Mouse (Mus musculus): Measurements from ENCODE around the gene Pde4a. TPM values are rescaled to one million over a fixed set of nuclear protein-coding genes. Genes with fewer than 3 reads are reported as not detected.

The Pde4a gene
- polyA plus RNA-seq, 1 experiment from 2014 or later: 5.4 TPM

DNA sequence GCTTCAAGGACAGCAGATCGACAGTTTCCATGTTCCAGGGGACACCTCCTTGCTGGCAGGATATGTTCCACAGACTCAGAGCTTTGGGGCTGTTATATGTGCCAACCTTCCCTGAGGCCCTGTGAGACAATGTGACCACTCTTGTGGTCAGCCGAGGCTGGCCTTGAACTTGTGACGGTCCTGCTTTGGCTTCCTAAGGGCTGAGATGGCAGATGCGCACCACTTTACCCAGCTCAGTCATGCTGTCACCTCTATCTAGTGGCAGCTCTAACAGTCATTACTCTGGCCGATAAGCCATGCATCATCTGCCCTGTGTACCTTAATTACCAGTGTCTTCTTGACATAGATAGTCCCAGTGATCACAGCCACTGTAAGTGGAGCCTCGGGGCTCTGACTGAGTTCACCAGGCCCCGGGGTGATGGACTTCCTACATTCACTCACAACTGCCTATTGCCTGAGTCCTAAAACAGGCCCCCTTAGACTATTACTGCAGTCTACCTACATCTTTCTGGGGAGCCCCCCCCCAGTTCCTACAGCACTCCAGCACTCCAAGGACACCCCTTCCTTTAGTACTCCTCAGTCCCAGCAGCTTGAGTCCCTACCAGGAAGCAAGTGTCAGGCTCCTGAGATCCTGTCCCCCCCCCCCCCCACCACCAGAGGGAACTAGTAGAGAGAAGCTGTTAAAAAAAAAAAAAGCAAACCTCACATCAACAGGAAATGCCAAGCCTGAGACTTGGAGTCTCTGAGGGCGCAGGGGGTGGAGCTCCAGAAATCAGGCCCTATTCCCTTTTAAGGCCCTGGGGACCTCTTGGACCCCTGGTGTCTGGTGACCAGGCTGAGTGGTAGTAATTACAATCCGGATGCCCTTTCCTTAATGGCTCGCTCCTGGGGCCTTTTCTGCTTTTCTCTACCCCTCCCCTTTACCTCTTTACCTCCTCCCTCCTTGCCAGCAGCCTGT, 1.9 kb downstream of the Pde4a start:
- Histone ChIP-seq H3K4me3 (ENCODE audit: low read depth, low read length) (peak overlapping the region; percentile 38), H3K4me2 (peak overlapping the region; percentile 97), H3K27me3 (replicated peaks; ENCODE audit: control insufficient read depth, insufficient read depth, low read length) (peaks cover 44% of the 10 kb centered on the region), H3K27ac (ENCODE audit: low read depth, low read length) (peak overlapping the region; percentile 76), H3K9me3 (ENCODE audit: control insufficient read depth, low read length) (no peaks in the 10 kb centered on the region), H3K4me1 (replicated peaks; ENCODE audit: control insufficient read depth, insufficient read depth, low read length) (peaks cover 48% of the 10 kb centered on the region), H3K36me3 (ENCODE audit: control insufficient read depth, insufficient read depth, low read length) (no peaks in the 10 kb centered on the region), H3K9ac (ENCODE audit: low read depth, low read length) (peak overlapping the region; percentile 57)
- WGBS: 44% methylated on average over 10 of the region's 10 CpGs
- ATAC-seq (replicated peaks; ENCODE audit: low FRiP score) (peak; percentile 41; the same call in 1 of the 2 replicates), DNase-seq (ENCODE audit: low spot score) (peak; percentile 58)

DNA sequence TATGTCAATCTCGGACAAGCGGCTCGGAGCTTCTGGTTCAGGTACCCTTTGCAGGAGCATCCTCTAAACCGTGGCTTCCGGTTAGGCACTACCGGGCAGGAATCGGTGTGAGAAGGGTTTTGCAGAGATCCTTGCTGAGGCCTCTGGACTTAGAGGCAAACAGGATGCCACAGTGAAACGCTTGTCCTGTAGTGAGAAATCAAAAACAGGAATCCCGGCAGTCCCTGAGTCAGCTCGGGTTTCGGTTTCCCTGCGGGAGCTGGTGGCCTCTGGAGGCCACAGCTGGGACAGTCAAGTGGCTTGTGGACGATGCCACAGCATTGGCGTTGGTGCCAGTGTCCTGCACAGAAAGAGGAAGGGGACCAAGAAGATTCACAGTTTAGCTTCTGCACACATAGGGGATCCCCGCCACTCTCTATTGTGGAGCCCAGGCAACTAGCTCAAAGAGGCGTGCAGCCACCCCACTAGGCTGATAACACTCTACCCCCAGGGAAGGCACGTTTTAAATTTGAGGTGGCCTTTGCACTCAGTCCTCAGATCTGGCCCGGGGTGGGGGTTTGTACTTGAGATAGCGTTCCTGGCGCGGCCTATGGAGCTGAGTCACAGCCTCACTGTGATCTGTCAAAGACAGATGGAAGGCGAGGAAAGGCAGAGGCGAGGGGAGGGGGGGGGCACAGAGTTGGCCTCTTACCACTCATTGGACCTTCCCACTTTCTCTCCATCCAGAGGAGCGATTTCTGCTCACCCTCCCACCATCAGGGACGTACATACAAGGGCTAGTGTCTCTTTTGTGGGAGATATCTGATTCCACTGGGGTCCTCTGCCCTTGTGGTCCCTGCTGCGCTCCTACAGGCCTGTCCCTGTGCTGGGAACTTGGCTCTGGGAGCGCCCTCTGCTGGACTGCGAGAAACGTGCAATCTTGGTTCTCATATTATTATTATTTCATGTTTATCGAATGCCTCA, 2.9 kb downstream of the Pde4a start:
- Histone ChIP-seq H3K4me1 (replicated peaks; ENCODE audit: control insufficient read depth, insufficient read depth, low read length) (peaks cover 48% of the 10 kb centered on the region), H3K27me3 (replicated peaks; ENCODE audit: control insufficient read depth, insufficient read depth, low read length) (peaks cover 36% of the 10 kb centered on the region), H3K4me2 (peak overlapping the region; percentile 97), H3K4me3 (ENCODE audit: low read depth, low read length) (peak overlapping the region; percentile 38), H3K36me3 (ENCODE audit: control insufficient read depth, insufficient read depth, low read length) (no peaks in the 10 kb centered on the region), H3K27ac (ENCODE audit: low read depth, low read length) (peak overlapping the region; percentile 76), H3K9me3 (ENCODE audit: control insufficient read depth, low read length) (no peaks in the 10 kb centered on the region), H3K9ac (ENCODE audit: low read depth, low read length) (peak overlapping the region; percentile 57)
- WGBS: 7% methylated on average over 30 of the region's 30 CpGs
- peak; percentile 85 for ATAC-seq (replicated peaks; ENCODE audit: low FRiP score)
- DNase-seq (ENCODE audit: low spot score): peak; percentile 83

DNA sequence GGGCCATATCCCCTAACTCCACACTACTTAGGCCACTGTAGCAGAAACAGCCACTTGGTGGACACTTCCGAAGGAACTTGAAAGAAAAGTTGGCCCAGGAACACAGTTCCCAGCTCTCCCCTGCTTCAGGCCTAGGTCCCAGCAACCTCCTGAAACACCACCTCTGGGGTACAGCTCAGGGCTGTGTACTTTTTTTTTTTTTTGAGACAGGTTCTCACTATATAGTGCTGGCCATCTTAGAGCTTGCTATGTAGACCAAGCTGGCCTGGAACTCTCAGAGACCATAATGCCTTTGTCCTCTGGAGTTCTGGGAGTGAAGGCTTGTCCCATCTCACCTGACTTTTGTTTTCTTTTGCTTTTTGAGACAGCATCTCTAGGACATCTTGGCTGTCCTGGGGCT, 3.6 kb downstream of the Pde4a start:
- ATAC-seq (replicated peaks; ENCODE audit: low FRiP score) (no peak), DNase-seq (ENCODE audit: low spot score) (no peak)
- H3K4me3 ChIP-seq (ENCODE audit: low read depth, low read length): no peak overlapping the region; the same call in 1 of the 2 replicates
- WGBS: 47% methylated on average over 1 of the region's 1 CpGs
- H3K9me3 ChIP-seq (ENCODE audit: control insufficient read depth, low read length): no peaks in the 10 kb centered on the region
- H3K9ac ChIP-seq (ENCODE audit: low read depth, low read length): peak overlapping the region; percentile 57
- H3K27ac ChIP-seq (ENCODE audit: low read depth, low read length): peak overlapping the region; percentile 76
- peaks cover 29% of the 10 kb centered on the region for H3K27me3 ChIP-seq (replicated peaks; ENCODE audit: control insufficient read depth, insufficient read depth, low read length)
- H3K36me3 ChIP-seq (ENCODE audit: control insufficient read depth, insufficient read depth, low read length): no peaks in the 10 kb centered on the region
- peak overlapping the region; percentile 97 for H3K4me2 ChIP-seq
- peaks cover 44% of the 10 kb centered on the region for H3K4me1 ChIP-seq (replicated peaks; ENCODE audit: control insufficient read depth, insufficient read depth, low read length)

DNA sequence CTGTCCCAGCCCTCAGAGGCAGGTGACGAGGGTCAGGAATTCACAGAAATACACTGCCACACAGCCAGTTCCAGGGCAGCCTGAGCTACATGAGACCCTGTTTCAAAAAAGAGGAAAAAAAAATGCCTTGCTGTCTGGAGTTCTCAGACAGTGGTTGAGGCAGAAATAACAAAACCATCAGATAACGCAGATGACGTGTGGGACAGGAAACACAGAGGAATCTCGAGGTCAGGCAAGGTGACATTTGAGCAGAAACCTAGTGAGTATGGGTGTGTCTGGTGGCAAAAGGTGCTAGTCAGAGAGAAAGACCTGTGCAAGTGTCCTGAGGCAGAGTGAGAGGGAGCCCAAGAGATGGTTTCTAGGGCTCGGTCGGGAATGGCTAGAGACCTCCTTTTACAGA, 6.8 kb downstream of the Pde4a start:
- H3K4me3 ChIP-seq (ENCODE audit: low read depth, low read length): no peak overlapping the region
- no peak overlapping the region for H3K27ac ChIP-seq (ENCODE audit: low read depth, low read length)
- no peak for ATAC-seq (replicated peaks; ENCODE audit: low FRiP score)
- no peaks in the 10 kb centered on the region for H3K9me3 ChIP-seq (ENCODE audit: control insufficient read depth, low read length)
- WGBS: 61% methylated on average over 6 of the region's 6 CpGs
- no peak overlapping the region for H3K9ac ChIP-seq (ENCODE audit: low read depth, low read length)
- H3K36me3 ChIP-seq (ENCODE audit: control insufficient read depth, insufficient read depth, low read length): no peaks in the 10 kb centered on the region
- peaks cover 15% of the 10 kb centered on the region for H3K4me1 ChIP-seq (replicated peaks; ENCODE audit: control insufficient read depth, insufficient read depth, low read length)
- no peak for DNase-seq (ENCODE audit: low spot score)
- H3K27me3 ChIP-seq (replicated peaks; ENCODE audit: control insufficient read depth, insufficient read depth, low read length): no peaks in the 10 kb centered on the region
- no peak overlapping the region for H3K4me2 ChIP-seq

DNA sequence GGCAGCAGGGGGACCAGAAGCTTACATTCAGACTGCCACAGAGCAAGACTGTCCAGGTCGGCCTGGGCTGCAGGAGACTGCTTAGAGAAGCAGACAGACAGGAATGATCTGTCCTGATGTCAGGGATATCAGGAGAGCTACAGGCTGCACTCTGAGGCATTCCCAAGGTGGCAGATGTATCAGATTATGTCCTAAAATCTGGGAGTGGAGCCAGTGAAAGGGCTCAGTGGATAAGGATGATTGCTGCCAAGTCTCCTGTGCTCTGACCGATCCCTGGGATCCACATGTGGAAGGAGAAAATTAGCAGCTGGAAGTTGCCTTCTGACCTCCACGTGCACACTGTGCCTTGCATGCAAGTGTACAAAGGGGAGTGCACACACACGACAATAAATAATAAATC, 14.9 kb downstream of the Pde4a start:
- H3K4me3 ChIP-seq (ENCODE audit: low read depth, low read length): no peak overlapping the region
- WGBS: 76% methylated on average over 4 of the region's 4 CpGs
- peaks cover 35% of the 10 kb centered on the region for H3K4me1 ChIP-seq (replicated peaks; ENCODE audit: control insufficient read depth, insufficient read depth, low read length)
- no peak overlapping the region for H3K27ac ChIP-seq (ENCODE audit: low read depth, low read length)
- H3K27me3 ChIP-seq (replicated peaks; ENCODE audit: control insufficient read depth, insufficient read depth, low read length): no peaks in the 10 kb centered on the region
- no peaks in the 10 kb centered on the region for H3K9me3 ChIP-seq (ENCODE audit: control insufficient read depth, low read length)
- H3K36me3 ChIP-seq (ENCODE audit: control insufficient read depth, insufficient read depth, low read length): no peaks in the 10 kb centered on the region
- H3K9ac ChIP-seq (ENCODE audit: low read depth, low read length): 0 out of 2 replicates have a peak overlapping the region, but pooled peaks have one; percentile 6
- H3K4me2 ChIP-seq: no peak overlapping the region
- no peak for ATAC-seq (replicated peaks; ENCODE audit: low FRiP score)
- no peak for DNase-seq (ENCODE audit: low spot score)

DNA sequence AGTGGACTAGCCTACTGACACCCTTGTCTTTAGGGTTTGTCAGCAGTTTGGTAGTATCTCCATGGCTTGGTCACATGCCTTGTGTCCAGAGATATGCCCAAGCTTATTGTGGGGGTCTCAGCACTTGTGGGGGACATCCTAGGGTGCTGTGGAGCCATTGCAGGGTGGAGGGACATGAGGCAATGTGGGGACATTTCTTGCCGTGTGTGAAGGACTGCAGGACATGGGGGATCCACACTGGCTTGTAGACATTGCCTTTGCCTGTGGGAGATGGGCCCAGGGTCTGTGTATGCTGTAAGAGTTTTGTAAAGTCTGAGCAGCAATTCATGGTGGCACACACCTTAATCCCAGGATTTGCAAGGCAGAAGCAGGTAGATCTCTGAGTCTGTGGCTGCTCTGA, 15.3 kb downstream of the Pde4a start:
- no peaks in the 10 kb centered on the region for H3K36me3 ChIP-seq (ENCODE audit: control insufficient read depth, insufficient read depth, low read length)
- no peaks in the 10 kb centered on the region for H3K9me3 ChIP-seq (ENCODE audit: control insufficient read depth, low read length)
- no peaks in the 10 kb centered on the region for H3K27me3 ChIP-seq (replicated peaks; ENCODE audit: control insufficient read depth, insufficient read depth, low read length)
- H3K27ac ChIP-seq (ENCODE audit: low read depth, low read length): no peak overlapping the region
- H3K4me2 ChIP-seq: no peak overlapping the region; the same call in 1 of the 2 replicates
- H3K4me3 ChIP-seq (ENCODE audit: low read depth, low read length): no peak overlapping the region; the same call in 1 of the 2 replicates
- ATAC-seq (replicated peaks; ENCODE audit: low FRiP score) (no peak), DNase-seq (ENCODE audit: low spot score) (no peak)
- H3K4me1 ChIP-seq (replicated peaks; ENCODE audit: control insufficient read depth, insufficient read depth, low read length): peaks cover 39% of the 10 kb centered on the region
- 33% methylated on average over 1 of the region's 1 CpGs for WGBS
- 0 out of 2 replicates have a peak overlapping the region, but pooled peaks have one; percentile 6 for H3K9ac ChIP-seq (ENCODE audit: low read depth, low read length)

DNA sequence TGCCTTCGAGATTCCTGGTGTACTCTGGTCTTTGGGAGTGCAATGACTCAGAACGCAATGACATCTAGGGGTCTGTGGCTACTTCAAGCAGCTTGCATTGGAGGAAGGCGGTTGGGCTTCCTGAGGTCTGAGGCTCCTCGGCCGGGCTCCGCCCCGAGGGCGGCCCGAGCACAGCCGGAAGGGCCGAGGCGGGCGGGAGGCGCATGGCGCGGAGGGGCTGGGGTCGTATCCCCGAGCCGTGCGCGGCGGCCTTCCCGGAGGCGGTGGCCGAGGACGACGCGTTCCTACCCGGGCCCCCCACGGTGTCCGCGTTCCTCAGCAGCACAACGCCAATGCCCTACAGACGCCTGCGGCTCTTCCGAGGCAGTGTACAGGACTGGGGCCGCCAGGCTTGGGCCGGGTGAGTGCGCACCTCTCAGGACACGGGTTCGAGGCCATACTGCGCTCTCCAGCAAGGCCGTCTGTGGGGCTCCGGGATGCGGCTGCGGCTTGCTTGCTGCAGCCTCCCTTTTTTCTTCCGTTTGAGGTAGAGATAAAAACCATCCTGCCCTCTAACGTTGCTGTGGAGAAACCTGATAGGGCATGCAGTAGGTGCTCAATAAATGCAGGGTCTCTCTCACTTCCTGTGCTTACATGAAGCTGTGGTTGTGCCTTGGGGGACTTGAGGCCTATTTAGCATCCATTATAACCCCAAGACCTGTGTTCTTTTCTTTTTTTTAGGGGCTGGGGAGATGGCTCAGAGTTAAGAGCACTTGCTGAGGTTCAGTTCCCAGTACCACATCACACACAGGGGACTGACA, 16.1 kb downstream of the Pde4a start:
- peak overlapping the region; percentile 72 for H3K27ac ChIP-seq (ENCODE audit: low read depth, low read length)
- H3K4me2 ChIP-seq: peak overlapping the region; percentile 75
- no peaks in the 10 kb centered on the region for H3K36me3 ChIP-seq (ENCODE audit: control insufficient read depth, insufficient read depth, low read length)
- ATAC-seq (replicated peaks; ENCODE audit: low FRiP score) (peak; percentile 45), DNase-seq (ENCODE audit: low spot score) (no peak)
- H3K9me3 ChIP-seq (ENCODE audit: control insufficient read depth, low read length): no peaks in the 10 kb centered on the region
- H3K27me3 ChIP-seq (replicated peaks; ENCODE audit: control insufficient read depth, insufficient read depth, low read length): no peaks in the 10 kb centered on the region
- peak overlapping the region; percentile 79 for H3K9ac ChIP-seq (ENCODE audit: low read depth, low read length)
- peak overlapping the region; percentile 63 for H3K4me3 ChIP-seq (ENCODE audit: low read depth, low read length)
- WGBS: 3% methylated on average over 47 of the region's 48 CpGs
- peaks cover 40% of the 10 kb centered on the region for H3K4me1 ChIP-seq (replicated peaks; ENCODE audit: control insufficient read depth, insufficient read depth, low read length)

DNA sequence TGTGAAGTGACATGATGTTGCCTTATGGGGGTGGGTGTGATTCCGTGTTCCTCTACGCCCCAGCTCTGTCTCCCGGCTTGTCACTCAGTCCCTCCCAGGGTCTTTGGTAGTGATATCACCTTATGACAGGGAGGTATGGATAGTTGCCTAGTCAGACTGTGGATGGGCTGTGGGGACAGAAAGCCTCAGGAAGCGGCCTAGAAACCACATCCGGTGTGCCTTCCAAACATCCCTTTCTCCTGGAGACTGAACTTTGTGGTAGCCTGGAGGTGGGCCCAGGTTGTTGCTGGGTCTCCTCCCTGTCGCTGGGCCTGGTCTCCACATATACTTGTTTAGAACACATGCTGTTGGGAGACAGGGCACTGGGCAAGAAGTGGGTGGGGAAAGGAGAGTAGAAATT, 17.9 kb downstream of the Pde4a start:
- Histone ChIP-seq H3K9ac (ENCODE audit: low read depth, low read length) (peak overlapping the region; percentile 60), H3K4me2 (peak overlapping the region; percentile 75), H3K4me3 (ENCODE audit: low read depth, low read length) (peak overlapping the region; percentile 51), H3K36me3 (ENCODE audit: control insufficient read depth, insufficient read depth, low read length) (no peaks in the 10 kb centered on the region), H3K27ac (ENCODE audit: low read depth, low read length) (peak overlapping the region; percentile 50), H3K27me3 (replicated peaks; ENCODE audit: control insufficient read depth, insufficient read depth, low read length) (no peaks in the 10 kb centered on the region), H3K4me1 (replicated peaks; ENCODE audit: control insufficient read depth, insufficient read depth, low read length) (peaks cover 40% of the 10 kb centered on the region), H3K9me3 (ENCODE audit: control insufficient read depth, low read length) (no peaks in the 10 kb centered on the region)
- WGBS: 48% methylated on average over 6 of the region's 6 CpGs
- ATAC-seq (replicated peaks; ENCODE audit: low FRiP score) (no peak; the same call in 1 of the 2 replicates), DNase-seq (ENCODE audit: low spot score) (no peak)

Data from liver, embryonic 11.5 days (tissue).